Mouse (Mus musculus): ENCODE results near the gene Myog.

- TF ChIP-seq CTCF (IDR thresholded peaks at IDR 0.05; ENCODE audit: low read depth, low read length): peak; percentile 33; the same call in 1 of the 2 replicates
- TF ChIP-seq POLR2A (IDR thresholded peaks at IDR 0.05; ENCODE audit: borderline replicate concordance, low read depth, low read length): no peak
Observed at GRCm38 (mm10) chr1:134331879-134332635, 42.3 kb downstream of the Myog start.

Measured in bone marrow macrophage, adult 2 months (primary cell).